Mouse (Mus musculus): ENCODE results near the gene Vps8. TPM values are rescaled to one million over a fixed set of nuclear protein-coding genes. Genes with fewer than 3 reads are reported as not detected.

Gene Vps8
- polyA plus RNA-seq, 1 experiment from 2014 or later = 33.1 TPM

GRCm38 (mm10) chr16:21642906-21643305 lies 220.0 kb downstream of the Vps8 start:
- WGBS = 88% methylated on average over 5 of the region's 5 CpGs
- no peaks in the 10 kb centered on the region for H3K27me3 ChIP-seq (replicated peaks; ENCODE audit: control insufficient read depth, insufficient read depth, low read length)
- no peak overlapping the region for H3K9ac ChIP-seq (ENCODE audit: low read depth, low read length)
- no peak overlapping the region for H3K4me2 ChIP-seq (ENCODE audit: low read length)
- H3K4me1 ChIP-seq (ENCODE audit: control insufficient read depth, insufficient read depth, low read depth, low read length) = peaks cover 8% of the 10 kb centered on the region
- no peaks in the 10 kb centered on the region for H3K36me3 ChIP-seq (ENCODE audit: control insufficient read depth, insufficient read depth, low read length)
- H3K27ac ChIP-seq (ENCODE audit: low read depth, low read length) = no peak overlapping the region
- H3K9me3 ChIP-seq (ENCODE audit: control insufficient read depth, low read length) = no peaks in the 10 kb centered on the region
- H3K4me3 ChIP-seq (ENCODE audit: low read length) = no peak overlapping the region
- ATAC-seq = no peak

- Histone ChIP-seq H3K27ac (ENCODE audit: low read depth, low read length) (peak overlapping the region; percentile 49; the same call in 1 of the 2 replicates), H3K9ac (ENCODE audit: low read depth, low read length) (peak overlapping the region; percentile 33)
- 60% methylated on average over 2 of the region's 2 CpGs for WGBS
These were observed 220.7 kb downstream of the Vps8 start for GRCm38 (mm10) chr16:21643621-21644041.

GRCm38 (mm10) chr16:21644066-21644561 lies 221.2 kb downstream of the Vps8 start:
- no peaks in the 10 kb centered on the region for H3K27me3 ChIP-seq (replicated peaks; ENCODE audit: control insufficient read depth, insufficient read depth, low read length)
- H3K9me3 ChIP-seq (ENCODE audit: control insufficient read depth, low read length) = no peaks in the 10 kb centered on the region
- no peak overlapping the region for H3K4me3 ChIP-seq (ENCODE audit: low read length)
- WGBS = 53% methylated on average over 17 of the region's 17 CpGs
- no peaks in the 10 kb centered on the region for H3K36me3 ChIP-seq (ENCODE audit: control insufficient read depth, insufficient read depth, low read length)
- ATAC-seq = peak; percentile 31; the same call in 1 of the 2 replicates
- H3K4me1 ChIP-seq (ENCODE audit: control insufficient read depth, insufficient read depth, low read depth, low read length) = peaks cover 8% of the 10 kb centered on the region
- H3K4me2 ChIP-seq (ENCODE audit: low read length) = no peak overlapping the region
- peak overlapping the region; percentile 33 for H3K9ac ChIP-seq (ENCODE audit: low read depth, low read length)
- peak overlapping the region; percentile 49 for H3K27ac ChIP-seq (ENCODE audit: low read depth, low read length)

More at GRCm38 (mm10) chr16:21643621-21644041, 220.7 kb downstream of the Vps8 start:
- H3K4me3 ChIP-seq (ENCODE audit: low read length) = no peak overlapping the region
- no peaks in the 10 kb centered on the region for H3K9me3 ChIP-seq (ENCODE audit: control insufficient read depth, low read length)
- H3K27me3 ChIP-seq (replicated peaks; ENCODE audit: control insufficient read depth, insufficient read depth, low read length) = no peaks in the 10 kb centered on the region
- peak; percentile 63; the same call in 1 of the 2 replicates for ATAC-seq
- no peak overlapping the region for H3K4me2 ChIP-seq (ENCODE audit: low read length)
- no peaks in the 10 kb centered on the region for H3K36me3 ChIP-seq (ENCODE audit: control insufficient read depth, insufficient read depth, low read length)
- peaks cover 8% of the 10 kb centered on the region for H3K4me1 ChIP-seq (ENCODE audit: control insufficient read depth, insufficient read depth, low read depth, low read length)

- Histone ChIP-seq H3K27ac (ENCODE audit: low read depth, low read length) (peak overlapping the region; percentile 0; the same call in 1 of the 2 replicates), H3K9ac (ENCODE audit: low read depth, low read length) (no peak overlapping the region), H3K4me1 (ENCODE audit: control insufficient read depth, insufficient read depth, low read depth, low read length) (peaks cover 8% of the 10 kb centered on the region), H3K9me3 (ENCODE audit: control insufficient read depth, low read length) (no peaks in the 10 kb centered on the region), H3K36me3 (ENCODE audit: control insufficient read depth, insufficient read depth, low read length) (no peaks in the 10 kb centered on the region), H3K4me2 (ENCODE audit: low read length) (no peak overlapping the region), H3K27me3 (replicated peaks; ENCODE audit: control insufficient read depth, insufficient read depth, low read length) (no peaks in the 10 kb centered on the region), H3K4me3 (ENCODE audit: low read length) (no peak overlapping the region)
- 53% methylated on average over 3 of the region's 3 CpGs for WGBS
- no peak for ATAC-seq
These were observed 221.7 kb downstream of the Vps8 start for GRCm38 (mm10) chr16:21644574-21644973.

- Histone ChIP-seq H3K9ac (ENCODE audit: low read depth, low read length) (no peak overlapping the region), H3K27me3 (replicated peaks; ENCODE audit: control insufficient read depth, insufficient read depth, low read length) (no peaks in the 10 kb centered on the region), H3K4me2 (ENCODE audit: low read length) (no peak overlapping the region), H3K4me3 (ENCODE audit: low read length) (no peak overlapping the region), H3K4me1 (ENCODE audit: control insufficient read depth, insufficient read depth, low read depth, low read length) (peaks cover 8% of the 10 kb centered on the region), H3K27ac (ENCODE audit: low read depth, low read length) (no peak overlapping the region), H3K36me3 (ENCODE audit: control insufficient read depth, insufficient read depth, low read length) (no peaks in the 10 kb centered on the region), H3K9me3 (ENCODE audit: control insufficient read depth, low read length) (no peaks in the 10 kb centered on the region)
- no peak for ATAC-seq
- 82% methylated on average over 3 of the region's 3 CpGs for WGBS
These were observed 223.0 kb downstream of the Vps8 start for GRCm38 (mm10) chr16:21645915-21646314.

- ATAC-seq = no peak
- no peak overlapping the region for H3K9ac ChIP-seq (ENCODE audit: low read depth, low read length)
- no peaks in the 10 kb centered on the region for H3K36me3 ChIP-seq (ENCODE audit: control insufficient read depth, insufficient read depth, low read length)
- H3K27me3 ChIP-seq (replicated peaks; ENCODE audit: control insufficient read depth, insufficient read depth, low read length) = no peaks in the 10 kb centered on the region
- H3K9me3 ChIP-seq (ENCODE audit: control insufficient read depth, low read length) = no peaks in the 10 kb centered on the region
- H3K27ac ChIP-seq (ENCODE audit: low read depth, low read length) = no peak overlapping the region
- H3K4me2 ChIP-seq (ENCODE audit: low read length) = no peak overlapping the region
- H3K4me1 ChIP-seq (ENCODE audit: control insufficient read depth, insufficient read depth, low read depth, low read length) = peaks cover 8% of the 10 kb centered on the region
- WGBS = 56% methylated on average over 3 of the region's 3 CpGs
- no peak overlapping the region for H3K4me3 ChIP-seq (ENCODE audit: low read length)
These were observed 223.6 kb downstream of the Vps8 start for GRCm38 (mm10) chr16:21646496-21646895.

- WGBS = 87% methylated on average over 4 of the region's 4 CpGs
- Histone ChIP-seq H3K27ac (ENCODE audit: low read depth, low read length) (no peak overlapping the region), H3K4me1 (ENCODE audit: control insufficient read depth, insufficient read depth, low read depth, low read length) (peaks cover 7% of the 10 kb centered on the region), H3K27me3 (replicated peaks; ENCODE audit: control insufficient read depth, insufficient read depth, low read length) (no peaks in the 10 kb centered on the region), H3K9ac (ENCODE audit: low read depth, low read length) (no peak overlapping the region), H3K4me2 (ENCODE audit: low read length) (no peak overlapping the region), H3K9me3 (ENCODE audit: control insufficient read depth, low read length) (no peaks in the 10 kb centered on the region), H3K36me3 (ENCODE audit: control insufficient read depth, insufficient read depth, low read length) (peaks cover 10% of the 10 kb centered on the region), H3K4me3 (ENCODE audit: low read length) (no peak overlapping the region)
- ATAC-seq = no peak
These were observed 225.9 kb downstream of the Vps8 start for GRCm38 (mm10) chr16:21648800-21649199.

- Histone ChIP-seq H3K4me1 (ENCODE audit: control insufficient read depth, insufficient read depth, low read depth, low read length) (peaks cover under 1% of the 10 kb centered on the region; the same call in 1 of the 2 replicates), H3K9ac (ENCODE audit: low read depth, low read length) (no peak overlapping the region), H3K9me3 (ENCODE audit: control insufficient read depth, low read length) (no peaks in the 10 kb centered on the region), H3K27me3 (replicated peaks; ENCODE audit: control insufficient read depth, insufficient read depth, low read length) (no peaks in the 10 kb centered on the region), H3K36me3 (ENCODE audit: control insufficient read depth, insufficient read depth, low read length) (peaks cover 10% of the 10 kb centered on the region), H3K4me3 (ENCODE audit: low read length) (no peak overlapping the region), H3K27ac (ENCODE audit: low read depth, low read length) (no peak overlapping the region), H3K4me2 (ENCODE audit: low read length) (no peak overlapping the region)
- 77% methylated on average over 3 of the region's 3 CpGs for WGBS
- no peak for ATAC-seq
These were observed 227.4 kb downstream of the Vps8 start for GRCm38 (mm10) chr16:21650289-21650688.

GRCm38 (mm10) chr16:21651161-21651560 lies 228.2 kb downstream of the Vps8 start:
- no peak overlapping the region for H3K4me3 ChIP-seq (ENCODE audit: low read length)
- H3K27ac ChIP-seq (ENCODE audit: low read depth, low read length) = no peak overlapping the region
- H3K4me2 ChIP-seq (ENCODE audit: low read length) = no peak overlapping the region
- no peak for ATAC-seq
- no peak overlapping the region for H3K9ac ChIP-seq (ENCODE audit: low read depth, low read length)
- no peaks in the 10 kb centered on the region for H3K27me3 ChIP-seq (replicated peaks; ENCODE audit: control insufficient read depth, insufficient read depth, low read length)
- no peaks in the 10 kb centered on the region for H3K9me3 ChIP-seq (ENCODE audit: control insufficient read depth, low read length)
- WGBS = 86% methylated on average over 4 of the region's 4 CpGs
- H3K4me1 ChIP-seq (ENCODE audit: control insufficient read depth, insufficient read depth, low read depth, low read length) = peaks cover 8% of the 10 kb centered on the region; the same call in 1 of the 2 replicates
- H3K36me3 ChIP-seq (ENCODE audit: control insufficient read depth, insufficient read depth, low read length) = peaks cover 10% of the 10 kb centered on the region

All from hindbrain, embryonic 16.5 days (tissue).